Mouse (Mus musculus) E14TG2a.4 (cell line): ENCODE measurements around the gene Nt5dc3.

Experiments used
- CTCF ChIP-seq: conservative IDR thresholded peaks from 2 replicates; pipeline ENCODE4 v1.5.1; 2014; ENCODE audit warnings: low read length
- POU5F1 ChIP-seq: IDR thresholded peaks from 2 replicates; pipeline ENCODE4 v1.6.1; 2014; ENCODE audit warnings: low read length, borderline replicate concordance

- TF ChIP-seq CTCF (no peak), POU5F1 (no peak)
Measured at GRCm38 (mm10) chr10:86810612-86811011, 31.8 kb downstream of the Nt5dc3 start.
